Mouse (Mus musculus): Measurements from ENCODE around the gene Hivep1. TPM values are rescaled to one million over a fixed set of nuclear protein-coding genes. Genes with fewer than 3 reads are reported as not detected.

Hivep1 gene
- total and polyA plus RNA-seq, 3 experiments: 7.5 to 53.3 (median 24.9) TPM

DNA sequence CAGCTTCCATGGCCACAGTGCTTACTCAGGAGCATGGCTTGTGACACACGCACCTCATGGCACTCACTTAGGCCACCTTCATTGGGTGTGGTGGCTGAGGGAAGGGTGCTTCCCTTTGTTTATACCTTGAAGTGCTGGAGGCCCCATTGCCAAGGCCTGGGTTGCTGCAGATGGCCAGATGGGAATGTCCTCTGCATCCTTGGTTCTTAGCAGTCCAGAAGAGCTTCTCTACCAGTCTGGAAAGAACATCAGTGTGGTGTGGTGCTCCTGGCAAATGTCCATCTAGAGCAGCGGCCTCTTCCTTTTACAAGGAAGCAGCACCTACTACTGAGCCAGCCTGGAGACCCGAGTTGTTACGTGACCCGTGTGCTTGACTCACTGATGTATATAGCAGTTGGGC, 38.9 kb downstream of the Hivep1 start:
- Histone ChIP-seq H3K9ac (ENCODE audit: insufficient read depth, low read depth) (no peak overlapping the region), H3K27ac (ENCODE audit: insufficient read depth, low read depth) (0 out of 2 replicates have a peak overlapping the region, but pooled peaks have one; percentile 13), H3K4me1 (ENCODE audit: control insufficient read depth in 1 of 2, insufficient read depth in 2 of 2) (peaks cover 22 to 61% of the 10 kb centered on the region in 2 experiments), H3K36me3 (replicated peaks in 1 of 2; ENCODE audit: control insufficient read depth in 1 of 2, insufficient read depth in 1 of 2, low read length in 1 of 2) (peaks cover 49 to 65% of the 10 kb centered on the region in 2 experiments), H3K4me2 (ENCODE audit: insufficient read depth, low read depth, poor library complexity, severe bottlenecking) (no peak overlapping the region), H3K27me3 (replicated peaks) (no peaks in the 10 kb centered on the region), H3K79me2 (replicated peaks; ENCODE audit: control insufficient read depth, extremely low read depth, insufficient read depth, poor library complexity, severe bottlenecking) (peaks cover 65% of the 10 kb centered on the region), H3K9me3 (replicated peaks; ENCODE audit: low read length) (no peaks in the 10 kb centered on the region), H3K4me3 (replicated peaks in 1 of 3; ENCODE audit: low read depth in 2 of 3, low read length in 2 of 3, poor library complexity in 1 of 3) (no peak overlapping the region)
- in situ Hi-C loops (cut with MboI; ENCODE audit: low pct_ligation_motif_present, low pct_unique_long_range_greater_than_20kb, low sequenced_read_pairs): no loop called here
- dilution Hi-C loops (cut with MboI; ENCODE audit: extremely low pct_ligation_motif_present, extremely low pct_unique_long_range_greater_than_20kb, low sequenced_read_pairs): no loop called here
- no peak for DNase-seq (ENCODE audit: extremely low read depth)
- TF ChIP-seq MYC (IDR thresholded peaks at IDR 0.05; ENCODE audit: low read depth, low read length) (no peak), MEF2A (IDR thresholded peaks at IDR 0.05; ENCODE audit: borderline replicate concordance, low read depth, low read length) (no peak), CHD2 (IDR thresholded peaks at IDR 0.05; ENCODE audit: low read length) (no peak), BHLHE40 (IDR thresholded peaks at IDR 0.05; ENCODE audit: low read depth, low read length) (no peak), RAD21 (IDR thresholded peaks at IDR 0.05; ENCODE audit: low read depth, low read length) (no peak), ZMIZ1 (IDR thresholded peaks at IDR 0.05; ENCODE audit: low read depth, low read length) (no peak), IRF4 (IDR thresholded peaks at IDR 0.05; ENCODE audit: low read depth, low read length) (no peak), USF2 (conservative IDR thresholded peaks at IDR 0.05; ENCODE audit: low read depth, low read length) (no peak), ZC3H11A (IDR thresholded peaks at IDR 0.05; ENCODE audit: low read depth, low read length) (no peak), ELF1 (IDR thresholded peaks at IDR 0.05; ENCODE audit: low read depth, low read length) (no peak), POLR2AphosphoS2 (IDR thresholded peaks at IDR 0.05; ENCODE audit: low read depth, low read length) (no peak), JUND (conservative IDR thresholded peaks at IDR 0.05; ENCODE audit: low read depth, low read length) (no peak), E2F4 (IDR thresholded peaks at IDR 0.05; ENCODE audit: insufficient replicate concordance, low read depth, low read length) (no peak)

DNA sequence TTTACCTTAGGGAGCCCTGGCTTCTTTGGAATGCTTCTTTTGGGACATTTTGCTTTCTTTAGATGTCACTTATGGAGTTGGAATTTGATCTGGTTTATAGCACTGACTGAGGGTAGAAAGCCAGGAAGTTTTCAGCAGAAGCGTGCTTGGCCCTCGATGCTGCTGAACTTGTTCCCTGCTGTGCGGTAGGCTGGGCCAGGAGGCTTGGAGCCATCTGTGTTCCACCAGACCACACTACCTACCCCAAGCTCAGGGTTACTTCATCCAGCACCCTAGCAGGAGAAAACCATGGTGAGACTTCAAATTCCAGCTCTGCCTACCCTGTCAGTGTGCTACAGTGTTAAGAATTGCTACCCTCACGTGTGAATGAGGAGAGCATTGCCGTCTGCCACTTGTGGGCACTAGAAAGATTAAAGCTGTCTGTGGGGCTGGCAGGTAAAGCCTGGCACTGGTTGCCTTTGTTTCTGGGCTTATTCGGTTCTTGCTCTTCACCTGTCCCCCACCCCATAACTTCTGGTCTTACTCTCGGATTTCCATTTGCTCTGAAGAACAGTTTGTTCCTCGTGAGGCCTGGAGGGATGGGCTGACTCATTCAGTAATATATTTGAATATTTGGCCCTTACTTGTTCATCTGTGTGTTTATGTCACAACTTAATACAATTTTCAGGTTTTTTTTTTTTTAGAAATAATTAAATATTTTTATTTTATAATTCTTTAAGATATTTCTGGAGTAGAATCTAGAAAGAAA, 40.7 kb downstream of the Hivep1 start:
- H3K27ac ChIP-seq (ENCODE audit: insufficient read depth, low read depth): peak overlapping the region; percentile 59
- peak; percentile 52 for DNase-seq (ENCODE audit: extremely low read depth)
- peaks cover 72% of the 10 kb centered on the region for H3K79me2 ChIP-seq (replicated peaks; ENCODE audit: control insufficient read depth, extremely low read depth, insufficient read depth, poor library complexity, severe bottlenecking)
- peak overlapping the region; percentile 26; the same call in 1 of the 2 replicates for H3K4me2 ChIP-seq (ENCODE audit: insufficient read depth, low read depth, poor library complexity, severe bottlenecking)
- H3K36me3 ChIP-seq (replicated peaks in 1 of 2; ENCODE audit: control insufficient read depth in 1 of 2, insufficient read depth in 1 of 2, low read length in 1 of 2): peaks cover 36 to 72% of the 10 kb centered on the region in 2 experiments
- H3K27me3 ChIP-seq (replicated peaks): no peaks in the 10 kb centered on the region
- no peak overlapping the region for H3K4me3 ChIP-seq (replicated peaks in 1 of 3; ENCODE audit: low read depth in 2 of 3, low read length in 2 of 3, poor library complexity in 1 of 3)
- peaks cover 31 to 69% of the 10 kb centered on the region in 2 experiments for H3K4me1 ChIP-seq (ENCODE audit: control insufficient read depth in 1 of 2, insufficient read depth in 2 of 2)
- in situ Hi-C loops (cut with MboI; ENCODE audit: low pct_ligation_motif_present, low pct_unique_long_range_greater_than_20kb, low sequenced_read_pairs): no loop called here
- no peak overlapping the region for H3K9ac ChIP-seq (ENCODE audit: insufficient read depth, low read depth)
- H3K9me3 ChIP-seq (replicated peaks; ENCODE audit: low read length): peaks cover 2% of the 10 kb centered on the region
- dilution Hi-C loops (cut with MboI; ENCODE audit: extremely low pct_ligation_motif_present, extremely low pct_unique_long_range_greater_than_20kb, low sequenced_read_pairs): no loop called here
- no peak for TF ChIP-seq MXI1 (IDR thresholded peaks at IDR 0.05; ENCODE audit: low read depth, low read length)
- no peak for TF ChIP-seq NRF1 (IDR thresholded peaks at IDR 0.05; ENCODE audit: low read depth, low read length)
- no peak for TF ChIP-seq SMC3 (IDR thresholded peaks at IDR 0.05; ENCODE audit: low read depth, low read length)
- TF ChIP-seq MAX (IDR thresholded peaks at IDR 0.05; ENCODE audit: low read length): no peak
- no peak for TF ChIP-seq USF2 (conservative IDR thresholded peaks at IDR 0.05; ENCODE audit: low read depth, low read length)
- no peak for TF ChIP-seq ZC3H11A (IDR thresholded peaks at IDR 0.05; ENCODE audit: low read depth, low read length)
- no peak for TF ChIP-seq MAFK (IDR thresholded peaks at IDR 0.05; ENCODE audit: insufficient replicate concordance, low read length)
- TF ChIP-seq RAD21 (IDR thresholded peaks at IDR 0.05; ENCODE audit: low read depth, low read length): no peak
- peak; percentile 33; the same call in 1 of the 2 replicates for TF ChIP-seq JUN (IDR thresholded peaks at IDR 0.05; ENCODE audit: insufficient read depth, low read depth, low read length)
- TF ChIP-seq USF1 (IDR thresholded peaks at IDR 0.05; ENCODE audit: low read depth, low read length): no peak
- TF ChIP-seq BHLHE40 (IDR thresholded peaks at IDR 0.05; ENCODE audit: low read depth, low read length): peak; percentile 63
- no peak for TF ChIP-seq NELFE (IDR thresholded peaks at IDR 0.05; ENCODE audit: low read depth, low read length)
- TF ChIP-seq POLR2A (IDR thresholded peaks at IDR 0.05; ENCODE audit: low read depth, low read length): no peak
- no peak for TF ChIP-seq ZMIZ1 (IDR thresholded peaks at IDR 0.05; ENCODE audit: low read depth, low read length)
- TF ChIP-seq PAX5 (IDR thresholded peaks at IDR 0.05; ENCODE audit: low read length): no peak
- TF ChIP-seq JUND (conservative IDR thresholded peaks at IDR 0.05; ENCODE audit: low read depth, low read length): peak; percentile 24; the same call in 1 of the 2 replicates
- no peak for TF ChIP-seq MEF2A (IDR thresholded peaks at IDR 0.05; ENCODE audit: borderline replicate concordance, low read depth, low read length)
- no peak for TF ChIP-seq ZNF384 (IDR thresholded peaks at IDR 0.05; ENCODE audit: low read depth, low read length)
- no peak for TF ChIP-seq CTCF (conservative IDR thresholded peaks at IDR 0.05 in 1 of 2, IDR thresholded peaks at IDR 0.05 in 1 of 2; ENCODE audit: low read depth in 2 of 2, low read length in 2 of 2)
- TF ChIP-seq ZKSCAN1 (IDR thresholded peaks at IDR 0.05; ENCODE audit: borderline replicate concordance, low read depth, low read length): no peak
- no peak for TF ChIP-seq RCOR1 (conservative IDR thresholded peaks at IDR 0.05; ENCODE audit: low read depth, low read length)
- TF ChIP-seq MAZ (IDR thresholded peaks at IDR 0.05; ENCODE audit: low read depth, low read length): peak; percentile 77; the same call in 1 of the 2 replicates
- no peak for TF ChIP-seq TCF12 (IDR thresholded peaks at IDR 0.05; ENCODE audit: low read depth, low read length)
- TF ChIP-seq CHD2 (IDR thresholded peaks at IDR 0.05; ENCODE audit: low read length): no peak
- no peak for TF ChIP-seq KAT2A (IDR thresholded peaks at IDR 0.05; ENCODE audit: insufficient replicate concordance, low read length)
- TF ChIP-seq ELF1 (IDR thresholded peaks at IDR 0.05; ENCODE audit: low read depth, low read length): no peak

Measured in CH12.LX (cell line).